Mouse (Mus musculus): ENCODE data around the gene Atp8a1. TPM values are rescaled to one million over a fixed set of nuclear protein-coding genes. Genes with fewer than 3 reads are reported as not detected.

Atp8a1 gene
- polyA plus RNA-seq, 1 experiment: not detected

GRCm38 (mm10) chr5:67605951-67606350 is 241.3 kb downstream of the Atp8a1 start:
- Histone ChIP-seq H3K27me3 (ENCODE audit: control insufficient read depth, insufficient read depth, insufficient read length) (no peaks in the 10 kb centered on the region), H3K4me3 (ENCODE audit: insufficient read depth, poor library complexity, severe bottlenecking) (no peak overlapping the region), H3ac (ENCODE audit: control insufficient read depth, insufficient read length, low read depth) (no peak overlapping the region), H3K79me3 (ENCODE audit: low read depth) (no peaks in the 10 kb centered on the region), H3K36me3 (ENCODE audit: control insufficient read depth, insufficient read depth) (no peaks in the 10 kb centered on the region), H3K79me2 (ENCODE audit: control insufficient read depth, insufficient read depth) (no peaks in the 10 kb centered on the region)
- TF ChIP-seq MYOD1 (IDR thresholded peaks at IDR 0.05; ENCODE audit: control insufficient read depth, insufficient read length, low read depth) (no peak), CEBPB (IDR thresholded peaks at IDR 0.05; ENCODE audit: low read depth) (no peak), MYOG (IDR thresholded peaks at IDR 0.05; ENCODE audit: control insufficient read depth, extremely low read depth, insufficient read length) (no peak)

DNA sequence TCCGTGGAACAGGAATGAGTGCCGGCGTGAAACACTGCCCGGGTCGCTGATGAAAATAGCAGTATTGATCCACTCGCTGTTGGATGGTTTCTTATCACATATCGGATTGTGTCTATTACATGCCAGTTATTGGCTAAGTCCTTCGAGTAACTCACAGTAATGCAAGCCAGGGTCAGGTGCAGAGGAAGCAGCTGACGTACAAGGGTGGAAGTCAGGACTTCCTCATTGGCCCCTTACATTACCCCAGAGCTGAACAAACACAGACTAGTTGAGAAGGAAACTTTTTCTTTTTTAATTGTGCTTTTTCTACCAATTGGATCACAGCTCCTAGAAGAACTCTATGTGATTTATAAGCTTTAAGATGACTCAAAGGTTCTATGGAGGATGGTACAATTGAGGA is 247.3 kb downstream of the Atp8a1 start:
- Histone ChIP-seq H3K79me2 (ENCODE audit: control insufficient read depth, insufficient read depth) (no peaks in the 10 kb centered on the region), H3K36me3 (ENCODE audit: control insufficient read depth, insufficient read depth) (no peaks in the 10 kb centered on the region), H3ac (ENCODE audit: control insufficient read depth, insufficient read length, low read depth) (no peak overlapping the region), H3K4me3 (ENCODE audit: insufficient read depth, poor library complexity, severe bottlenecking) (no peak overlapping the region), H3K79me3 (ENCODE audit: low read depth) (no peaks in the 10 kb centered on the region), H3K27me3 (ENCODE audit: control insufficient read depth, insufficient read depth, insufficient read length) (no peaks in the 10 kb centered on the region)
- TF ChIP-seq USF1 (IDR thresholded peaks at IDR 0.05; ENCODE audit: low read depth) (no peak), CEBPB (IDR thresholded peaks at IDR 0.05; ENCODE audit: low read depth) (no peak)

GRCm38 (mm10) chr5:67595629-67596028 is 251.6 kb downstream of the Atp8a1 start:
- no peaks in the 10 kb centered on the region for H3K79me2 ChIP-seq (ENCODE audit: control insufficient read depth, insufficient read depth)
- TF ChIP-seq FOSL1 (IDR thresholded peaks at IDR 0.05; ENCODE audit: insufficient read depth, low read length, poor library complexity, severe bottlenecking) (no peak), MYOD1 (IDR thresholded peaks at IDR 0.05; ENCODE audit: control insufficient read depth, insufficient read length, low read depth) (no peak), MAX (IDR thresholded peaks at IDR 0.05) (no peak), CEBPB (IDR thresholded peaks at IDR 0.05; ENCODE audit: low read depth) (no peak), CTCF (IDR thresholded peaks at IDR 0.05; ENCODE audit: control insufficient read depth, insufficient read depth, insufficient read length) (no peak), USF1 (IDR thresholded peaks at IDR 0.05; ENCODE audit: low read depth) (no peak)
- H3K79me3 ChIP-seq (ENCODE audit: low read depth): no peaks in the 10 kb centered on the region
- H3K36me3 ChIP-seq (ENCODE audit: control insufficient read depth, insufficient read depth): no peaks in the 10 kb centered on the region
- H3K4me3 ChIP-seq (ENCODE audit: insufficient read depth, poor library complexity, severe bottlenecking): no peak overlapping the region
- no peak overlapping the region for H3ac ChIP-seq (ENCODE audit: control insufficient read depth, insufficient read length, low read depth)
- H3K27me3 ChIP-seq (ENCODE audit: control insufficient read depth, insufficient read depth, insufficient read length): no peaks in the 10 kb centered on the region

GRCm38 (mm10) chr5:67595070-67595469 is 252.2 kb downstream of the Atp8a1 start:
- TF ChIP-seq MAX (IDR thresholded peaks at IDR 0.05) (no peak), USF1 (IDR thresholded peaks at IDR 0.05; ENCODE audit: low read depth) (no peak), MYOG (IDR thresholded peaks at IDR 0.05; ENCODE audit: control insufficient read depth, extremely low read depth, insufficient read length) (no peak), MYOD1 (IDR thresholded peaks at IDR 0.05; ENCODE audit: control insufficient read depth, insufficient read length, low read depth) (no peak), CEBPB (IDR thresholded peaks at IDR 0.05; ENCODE audit: low read depth) (no peak), CTCF (IDR thresholded peaks at IDR 0.05; ENCODE audit: control insufficient read depth, insufficient read depth, insufficient read length) (no peak), FOSL1 (IDR thresholded peaks at IDR 0.05; ENCODE audit: insufficient read depth, low read length, poor library complexity, severe bottlenecking) (no peak)
- H3K79me3 ChIP-seq (ENCODE audit: low read depth): no peaks in the 10 kb centered on the region
- no peak overlapping the region for H3K4me3 ChIP-seq (ENCODE audit: insufficient read depth, poor library complexity, severe bottlenecking)
- H3K36me3 ChIP-seq (ENCODE audit: control insufficient read depth, insufficient read depth): no peaks in the 10 kb centered on the region
- no peaks in the 10 kb centered on the region for H3K79me2 ChIP-seq (ENCODE audit: control insufficient read depth, insufficient read depth)
- no peaks in the 10 kb centered on the region for H3K27me3 ChIP-seq (ENCODE audit: control insufficient read depth, insufficient read depth, insufficient read length)
- no peak overlapping the region for H3ac ChIP-seq (ENCODE audit: control insufficient read depth, insufficient read length, low read depth)

DNA sequence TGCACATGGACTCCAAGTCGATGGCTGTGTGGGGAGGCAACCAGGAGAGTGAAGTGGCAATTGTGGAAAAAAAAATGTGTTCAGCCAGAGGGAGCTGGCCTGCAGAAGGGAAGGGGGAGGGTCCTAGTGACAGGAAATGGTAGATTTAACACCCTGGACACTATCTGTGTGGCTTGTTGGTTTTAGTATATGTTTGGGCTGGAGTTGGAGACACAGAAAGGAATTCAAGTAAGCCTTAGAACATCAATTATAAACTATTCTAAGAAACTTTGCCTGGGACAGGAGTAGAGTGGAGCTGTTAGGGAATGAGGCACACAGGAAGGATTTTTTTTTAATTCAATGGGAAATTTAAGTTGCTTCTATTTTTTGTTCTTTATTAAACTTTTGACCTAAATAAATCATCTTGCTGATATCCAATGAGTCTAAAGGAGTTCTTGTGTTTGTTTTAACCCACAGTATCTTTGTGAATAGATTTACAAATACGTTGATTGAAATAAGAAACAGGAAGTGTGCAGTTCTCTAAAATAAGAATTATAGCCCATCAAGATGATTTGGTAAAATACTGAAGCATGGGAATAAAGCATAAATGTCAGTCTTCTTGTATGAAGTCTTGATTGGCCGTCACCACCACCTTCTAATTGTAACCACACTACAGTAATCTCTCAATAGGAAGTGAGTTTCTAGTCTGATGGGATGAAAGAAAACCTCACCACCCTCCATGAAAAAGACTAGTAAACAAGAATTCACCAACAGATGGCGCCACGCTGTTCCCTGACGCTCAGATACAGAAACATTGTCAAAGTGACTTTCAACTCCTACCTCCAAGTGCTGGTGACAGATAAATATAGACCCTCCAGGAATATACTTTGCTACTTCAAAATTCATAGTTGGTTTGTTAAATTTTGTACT is 267.3 kb downstream of the Atp8a1 start:
- H3ac ChIP-seq (ENCODE audit: control insufficient read depth, insufficient read length, low read depth): no peak overlapping the region

GRCm38 (mm10) chr5:67575705-67576104 is 271.5 kb downstream of the Atp8a1 start:
- no peaks in the 10 kb centered on the region for H3K36me3 ChIP-seq (ENCODE audit: control insufficient read depth, insufficient read depth)
- H3ac ChIP-seq (ENCODE audit: control insufficient read depth, insufficient read length, low read depth): no peak overlapping the region
- H3K4me3 ChIP-seq (ENCODE audit: insufficient read depth, poor library complexity, severe bottlenecking): no peak overlapping the region
- no peak for TF ChIP-seq USF1 (IDR thresholded peaks at IDR 0.05; ENCODE audit: low read depth)
- TF ChIP-seq MYOG (IDR thresholded peaks at IDR 0.05; ENCODE audit: control insufficient read depth, extremely low read depth, insufficient read length): no peak
- no peak for TF ChIP-seq MYOD1 (IDR thresholded peaks at IDR 0.05; ENCODE audit: control insufficient read depth, insufficient read length, low read depth)
- no peak for TF ChIP-seq CEBPB (IDR thresholded peaks at IDR 0.05; ENCODE audit: low read depth)
- TF ChIP-seq MAX (IDR thresholded peaks at IDR 0.05): no peak
- no peak for TF ChIP-seq FOSL1 (IDR thresholded peaks at IDR 0.05; ENCODE audit: insufficient read depth, low read length, poor library complexity, severe bottlenecking)
- no peak for TF ChIP-seq CTCF (IDR thresholded peaks at IDR 0.05; ENCODE audit: control insufficient read depth, insufficient read depth, insufficient read length)
- H3K79me3 ChIP-seq (ENCODE audit: low read depth): no peaks in the 10 kb centered on the region
- H3K79me2 ChIP-seq (ENCODE audit: control insufficient read depth, insufficient read depth): no peaks in the 10 kb centered on the region
- no peaks in the 10 kb centered on the region for H3K27me3 ChIP-seq (ENCODE audit: control insufficient read depth, insufficient read depth, insufficient read length)

More for the DNA sequence above, 267.3 kb downstream of the Atp8a1 start:
- Histone ChIP-seq H3K27me3 (ENCODE audit: control insufficient read depth, insufficient read depth, insufficient read length) (no peaks in the 10 kb centered on the region), H3K4me3 (ENCODE audit: insufficient read depth, poor library complexity, severe bottlenecking) (no peak overlapping the region), H3K36me3 (ENCODE audit: control insufficient read depth, insufficient read depth) (no peaks in the 10 kb centered on the region), H3K79me3 (ENCODE audit: low read depth) (no peaks in the 10 kb centered on the region), H3K79me2 (ENCODE audit: control insufficient read depth, insufficient read depth) (no peaks in the 10 kb centered on the region)
- TF ChIP-seq CTCF (IDR thresholded peaks at IDR 0.05; ENCODE audit: control insufficient read depth, insufficient read depth, insufficient read length) (no peak), FOSL1 (IDR thresholded peaks at IDR 0.05; ENCODE audit: insufficient read depth, low read length, poor library complexity, severe bottlenecking) (no peak), MYOD1 (IDR thresholded peaks at IDR 0.05; ENCODE audit: control insufficient read depth, insufficient read length, low read depth) (no peak), CEBPB (IDR thresholded peaks at IDR 0.05; ENCODE audit: low read depth) (no peak), MYOG (IDR thresholded peaks at IDR 0.05; ENCODE audit: control insufficient read depth, extremely low read depth, insufficient read length) (no peak), MAX (IDR thresholded peaks at IDR 0.05) (no peak), USF1 (IDR thresholded peaks at IDR 0.05; ENCODE audit: low read depth) (no peak)

Measured in C2C12 (cell line).